In genomic region chr5:142953641-142954040, GRCm38 (mm10) we compare ENCODE assay signal across 18 mouse cellular contexts. TPM values are rescaled to one million over a fixed set of nuclear protein-coding genes. Genes with fewer than 3 reads are reported as not detected.
"Had no signal": no experiment of that assay in that cellular context is flagged by ENCODE, and none has a peak within 500 bp of the region (broad histone marks: within the 10 kb centered on the region; RNA-seq: fewer than 3 reads in every experiment).

No protein-coding gene starts in this region.

- H3K27ac ChIP-seq: lung, embryonic 15.5 days; macrophage; midbrain, embryonic 12.5 days; midbrain, embryonic 15.5 days; neural tube, embryonic 12.5 days had no signal

- DNase-seq: liver, postnatal 0 days; lung, adult 2 months; lung, postnatal 14 days; lung, postnatal 36 days; right cerebral cortex, postnatal 14 days; spleen, adult 18-20 months; thymus, adult 18-20 months; thymus, postnatal 14 days; thymus, postnatal 36 days had no signal

- H3K4me3 ChIP-seq: lung, embryonic 15.5 days; megakaryocyte, embryonic 14.5 days; midbrain, embryonic 12.5 days; midbrain, embryonic 15.5 days; neural tube, embryonic 12.5 days had no signal

- H3K27me3 ChIP-seq: lung, embryonic 15.5 days; midbrain, embryonic 15.5 days had no signal

- H3K9me3 ChIP-seq: lung, embryonic 15.5 days; megakaryocyte, embryonic 14.5 days; midbrain, embryonic 12.5 days; midbrain, embryonic 15.5 days; neural tube, embryonic 12.5 days had no signal

- H3K9ac ChIP-seq: liver, postnatal 0 days; lung, embryonic 15.5 days; midbrain, embryonic 12.5 days; midbrain, embryonic 15.5 days; neural tube, embryonic 12.5 days had no signal

- H3K36me3 ChIP-seq: lung, embryonic 15.5 days; midbrain, embryonic 12.5 days; midbrain, embryonic 15.5 days; neural tube, embryonic 12.5 days had no signal

- H3K4me1 ChIP-seq: lung, embryonic 15.5 days; midbrain, embryonic 12.5 days; midbrain, embryonic 15.5 days had no signal

- H3K4me2 ChIP-seq: lung, embryonic 15.5 days; midbrain, embryonic 12.5 days; midbrain, embryonic 15.5 days; neural tube, embryonic 12.5 days had no signal

- ATAC-seq: liver, postnatal 0 days; lung, postnatal 0 days; midbrain, embryonic 15.5 days had no signal

RNA-seq across cellular contexts. Expression of gene Fscn1, which starts 6.5 kb away (rescaled TPM):
- total RNA-seq: monocyte, adult 5-6 weeks; neutrophil, adult 5-6 weeks had no signal
